Mouse (Mus musculus) ES-Bruce4 (cell line): ENCODE measurements at regions not wholly inside any gene's neighbourhood (a gene's known extent, or its start where the extent isn't known, plus 50 kb on each side); places are given as distances from the start of the nearest gene placed in this dataset.

Experiments used
- CTCF ChIP-seq: IDR thresholded peaks from one replicate; pipeline ENCODE4 v1.8.1; 2011; ENCODE audit warnings: low read depth, low read length
- EP300 ChIP-seq: IDR thresholded peaks from 2 replicates; pipeline ENCODE4 v1.6.1; 2011; ENCODE audit warnings: low read depth, low read length; ENCODE audit not compliant: insufficient read depth
- POLR2A ChIP-seq: IDR thresholded peaks from one replicate; pipeline ENCODE4 v1.8.1; 2011; ENCODE audit warnings: low read length; ENCODE audit not compliant: insufficient read depth

DNA sequence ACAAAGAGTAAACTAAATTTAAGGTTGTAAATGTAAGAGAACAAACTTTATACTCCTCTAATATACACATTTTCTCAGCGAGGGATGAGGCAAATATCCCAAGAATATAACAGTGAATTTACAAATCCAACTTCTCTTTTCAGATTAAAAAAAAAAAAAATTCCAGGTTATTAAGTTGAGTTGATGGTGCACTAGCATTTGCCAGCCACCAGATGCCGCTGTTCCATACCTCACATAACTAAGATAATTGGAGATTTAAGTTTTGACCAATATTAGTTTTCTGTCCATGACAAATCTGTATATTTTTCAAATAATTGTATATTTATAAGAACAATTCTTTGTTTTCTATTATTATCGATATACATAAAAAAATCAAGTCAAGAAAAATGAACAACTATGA is 319.9 kb upstream of the Kcnh7 start:
- TF ChIP-seq POLR2A: no peak
- no peak for TF ChIP-seq CTCF
- no peak for TF ChIP-seq EP300
